Mouse (Mus musculus) layer of hippocampus, adult 9-10 months (tissue): ENCODE data around the gene Lhfpl4.
A peak's percentile ranks its signal among the peaks of the same experiment; 100 is the strongest.

Experiments
- DNase-seq: peaks from one replicate; pipeline ENCODE4 v3.0.0; 2022; ENCODE audit warnings: low spot score

Gene Lhfpl4

GRCm38 (mm10) chr6:113168316-113168975 is 26.7 kb downstream of the Lhfpl4 start:
- DNase-seq: no peak

GRCm38 (mm10) chr6:113166661-113167251 is 28.4 kb downstream of the Lhfpl4 start:
- peak; percentile 35 for DNase-seq

GRCm38 (mm10) chr6:113163513-113163912 is 31.7 kb downstream of the Lhfpl4 start:
- no peak for DNase-seq

- no peak for DNase-seq
Measured at GRCm38 (mm10) chr6:113161982-113162381, 33.2 kb downstream of the Lhfpl4 start.

GRCm38 (mm10) chr6:113160106-113160505 is 35.1 kb downstream of the Lhfpl4 start:
- DNase-seq: no peak

- no peak for DNase-seq
Measured at GRCm38 (mm10) chr6:113156064-113156463, 39.1 kb downstream of the Lhfpl4 start.

GRCm38 (mm10) chr6:113154886-113155285 is 40.3 kb downstream of the Lhfpl4 start:
- DNase-seq: no peak

GRCm38 (mm10) chr6:113154071-113154470 is 41.1 kb downstream of the Lhfpl4 start:
- DNase-seq: no peak

GRCm38 (mm10) chr6:113145249-113145648 is 49.9 kb downstream of the Lhfpl4 start:
- no peak for DNase-seq

- no peak for DNase-seq
Measured at GRCm38 (mm10) chr6:113144764-113145163, 50.4 kb downstream of the Lhfpl4 start.

- DNase-seq: no peak
Measured at GRCm38 (mm10) chr6:113141389-113142094, 53.6 kb downstream of the Lhfpl4 start.

- DNase-seq: no peak
Measured at GRCm38 (mm10) chr6:113133360-113133759, 61.8 kb downstream of the Lhfpl4 start.

- DNase-seq: no peak
Measured at GRCm38 (mm10) chr6:113120806-113121205, 74.4 kb downstream of the Lhfpl4 start.
